Mouse (Mus musculus) testis, adult 2 months (tissue): ENCODE results near the gene Cdkal1.

Source experiments
- CTCF ChIP-seq: fragments of 200-500 bp; IDR thresholded peaks from 2 replicates; pipeline ENCODE4 v1.5.1; 2012; ENCODE audit warnings: low read depth, mild to moderate bottlenecking, inconsistent platforms, low read length, moderate library complexity; ENCODE audit not compliant: control insufficient read depth, insufficient read depth, insufficient replicate concordance
- POLR2A ChIP-seq: fragments of 200-500 bp; IDR thresholded peaks from 2 replicates; pipeline ENCODE4 v1.6.1; 2012; ENCODE audit warnings: low read depth, mild to moderate bottlenecking, inconsistent platforms, low read length, moderate library complexity; ENCODE audit not compliant: control insufficient read depth

DNA sequence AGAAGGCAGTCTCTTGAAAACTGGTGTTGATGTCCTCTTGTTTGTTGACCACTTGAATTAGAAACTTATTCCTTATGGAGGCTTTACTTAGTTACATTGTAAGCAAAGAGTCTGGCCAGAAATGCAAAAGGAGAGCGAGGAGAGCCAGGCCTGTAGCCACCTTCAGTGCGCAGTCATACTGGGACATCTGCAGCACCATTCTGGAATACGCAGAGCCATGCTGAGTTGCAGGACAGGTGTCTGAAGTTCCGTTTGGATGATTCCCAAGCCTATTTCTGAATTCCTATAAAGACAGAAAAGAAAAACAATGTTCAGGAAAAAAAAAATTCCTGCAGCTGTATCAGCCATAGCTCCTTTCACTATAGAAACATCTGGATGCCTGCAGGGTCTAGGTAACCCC, 529.5 kb downstream of the Cdkal1 start:
- no peak for TF ChIP-seq CTCF
- no peak for TF ChIP-seq POLR2A
